Mouse (Mus musculus) kidney, postnatal 25 days (tissue): ENCODE measurements around the gene Zdhhc9.

ENCODE experiments used
- DNase-seq, 2 experiments: peaks; one replicate each; pipeline ENCODE4 v3.0.0; 2021; ENCODE audit warnings: mixed read lengths in 2 of 2

The Zdhhc9 gene

DNA sequence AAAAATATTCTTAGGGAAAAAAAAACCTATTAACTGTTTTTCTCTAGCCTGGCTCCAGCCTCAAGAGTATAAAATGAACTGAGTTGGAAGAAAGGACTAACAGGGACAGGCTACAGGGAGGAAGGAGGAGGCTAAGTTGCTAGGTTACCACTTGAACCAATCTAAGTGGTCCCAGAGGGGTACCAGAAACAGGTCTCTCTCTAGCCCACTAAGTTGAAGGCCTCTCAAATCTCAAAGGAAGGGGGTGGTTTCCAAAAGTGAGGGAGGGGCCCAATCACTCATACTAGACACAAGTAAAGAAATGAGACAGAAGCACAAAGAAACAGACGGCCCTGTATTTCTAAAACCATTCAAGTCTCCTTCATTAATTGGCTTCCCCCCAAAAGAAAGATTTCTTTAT lies 38.8 kb downstream of the Zdhhc9 start:
- no peak for DNase-seq

DNA sequence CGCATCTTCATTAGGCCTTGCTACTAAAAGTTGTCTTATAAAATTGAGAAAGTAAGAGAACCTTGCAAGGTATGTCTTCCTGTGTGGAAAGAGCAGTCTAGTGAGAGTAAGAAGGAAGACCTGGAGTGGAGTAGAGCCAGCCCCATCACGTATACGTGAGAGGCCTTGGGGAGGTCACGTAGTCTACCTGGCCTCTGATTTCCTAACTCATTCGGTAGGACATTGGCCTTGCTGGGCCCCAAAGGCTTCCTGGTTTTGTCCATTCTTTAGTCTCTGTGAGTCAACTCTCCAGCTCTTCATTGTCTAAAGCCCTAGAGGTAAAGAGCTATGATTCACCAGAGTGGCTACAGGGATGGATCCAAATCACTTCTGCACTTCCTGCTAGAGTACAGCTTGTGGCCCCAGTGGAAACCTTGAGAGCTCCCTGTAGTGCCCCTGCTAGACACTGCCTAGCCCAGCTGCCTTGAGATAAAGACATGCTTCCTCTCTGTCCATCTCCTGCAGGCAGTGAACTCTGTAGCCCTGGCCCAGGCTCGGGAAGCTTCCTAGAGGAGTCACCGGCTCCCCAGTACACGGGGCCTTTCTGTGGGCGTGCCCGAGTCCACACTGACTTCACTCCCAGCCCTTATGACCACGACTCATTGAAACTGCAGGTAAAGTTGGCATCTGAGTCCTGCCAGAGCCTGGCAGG lies 50.3 kb downstream of the Zdhhc9 start:
- DNase-seq, result no peak

DNA sequence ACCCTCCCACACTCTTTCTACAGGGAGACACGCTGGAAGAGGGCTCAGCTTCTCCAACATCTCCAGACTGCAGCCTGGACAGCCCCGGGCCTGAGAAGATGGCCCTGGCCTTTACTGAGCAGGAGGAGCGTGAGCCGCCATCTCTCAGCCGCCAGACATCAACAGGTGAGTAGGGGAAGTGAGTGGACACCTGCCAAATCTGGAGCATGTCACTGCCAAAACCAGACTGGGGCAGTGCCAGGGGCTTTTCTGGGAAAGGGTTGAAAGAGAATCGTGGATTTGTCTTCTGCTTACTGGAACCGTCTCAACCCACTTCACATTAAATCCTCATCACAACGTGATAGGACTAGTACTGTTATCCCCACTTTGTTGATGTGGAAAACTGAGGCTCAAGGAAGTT lies 51.3 kb downstream of the Zdhhc9 start:
- no peak for DNase-seq

DNA sequence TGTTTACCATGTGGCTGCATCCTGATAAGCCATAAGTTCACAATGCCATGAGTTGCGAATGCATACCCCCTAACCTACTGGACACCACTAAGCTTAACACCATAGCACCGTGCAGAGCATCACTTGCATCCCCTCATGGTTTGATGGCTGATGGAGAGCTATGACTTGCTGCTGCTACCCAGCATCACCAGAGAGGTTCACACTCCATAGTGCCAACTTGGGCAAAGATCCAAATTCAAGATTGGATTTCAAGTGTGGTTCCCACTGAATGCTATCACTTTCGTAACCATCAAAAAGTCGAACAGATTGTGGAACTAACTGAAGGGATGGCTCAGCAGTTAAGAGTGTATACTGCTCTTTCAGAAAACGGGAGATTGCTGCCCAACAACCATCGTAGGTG lies 53.2 kb downstream of the Zdhhc9 start:
- no peak for DNase-seq

DNA sequence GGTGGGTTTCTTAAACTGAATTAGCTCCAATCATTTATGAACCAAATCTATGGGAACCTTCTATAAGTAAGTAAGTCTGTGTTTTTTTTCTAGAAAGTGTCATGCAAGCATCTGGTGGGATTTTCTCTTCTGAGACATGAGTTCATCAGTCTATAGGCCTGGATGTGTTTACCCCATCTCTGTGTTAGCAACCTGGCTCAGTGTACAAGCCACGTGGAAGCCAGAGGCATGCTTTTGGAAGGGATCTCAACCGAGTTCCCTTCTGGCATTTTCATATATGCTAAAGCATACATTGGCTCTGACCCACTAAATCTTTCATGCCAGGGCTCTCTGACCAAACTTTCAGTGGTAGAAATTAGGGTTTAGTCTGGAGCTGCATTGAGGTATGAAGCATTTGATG lies 54.7 kb downstream of the Zdhhc9 start:
- DNase-seq, result no peak

DNA sequence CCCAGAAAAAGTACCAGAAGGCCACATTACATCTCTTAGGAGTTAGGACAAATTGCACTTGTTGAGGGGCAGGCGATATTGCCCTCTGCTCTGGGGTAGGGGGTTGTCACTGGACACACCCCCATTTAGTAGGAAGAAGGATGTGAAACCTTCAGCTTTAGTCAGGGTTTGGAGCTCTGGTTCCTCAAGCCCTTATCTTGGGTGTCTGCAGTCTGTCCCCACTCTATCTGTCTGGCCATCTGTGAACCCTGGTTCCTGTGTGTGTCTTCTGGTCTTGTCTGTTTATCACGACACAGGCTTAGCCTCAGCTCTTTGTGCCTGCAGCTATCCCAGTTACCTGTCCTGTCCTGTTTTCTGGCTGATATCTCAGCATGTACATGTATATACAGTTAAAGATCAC lies 55.3 kb downstream of the Zdhhc9 start:
- no peak for DNase-seq

DNA sequence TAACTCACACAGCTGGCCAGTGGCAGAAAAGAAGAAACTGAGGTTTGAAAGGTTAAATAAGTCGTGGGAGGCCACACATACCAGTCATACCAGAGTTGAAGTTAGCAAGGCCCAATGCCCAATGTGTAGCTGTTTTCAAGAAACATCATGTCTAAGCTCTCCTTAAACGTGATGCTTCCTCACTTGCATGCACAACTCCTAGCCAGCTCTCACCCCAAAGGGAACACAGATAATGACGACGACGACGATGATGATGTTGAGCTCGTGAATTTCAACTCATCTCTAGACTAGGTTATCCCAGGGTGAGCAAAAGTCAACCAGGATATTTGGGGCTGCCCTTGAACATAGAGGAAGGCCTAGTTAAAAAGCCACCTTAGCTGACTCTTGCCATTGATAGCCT lies 56.6 kb downstream of the Zdhhc9 start:
- DNase-seq, result no peak

DNA sequence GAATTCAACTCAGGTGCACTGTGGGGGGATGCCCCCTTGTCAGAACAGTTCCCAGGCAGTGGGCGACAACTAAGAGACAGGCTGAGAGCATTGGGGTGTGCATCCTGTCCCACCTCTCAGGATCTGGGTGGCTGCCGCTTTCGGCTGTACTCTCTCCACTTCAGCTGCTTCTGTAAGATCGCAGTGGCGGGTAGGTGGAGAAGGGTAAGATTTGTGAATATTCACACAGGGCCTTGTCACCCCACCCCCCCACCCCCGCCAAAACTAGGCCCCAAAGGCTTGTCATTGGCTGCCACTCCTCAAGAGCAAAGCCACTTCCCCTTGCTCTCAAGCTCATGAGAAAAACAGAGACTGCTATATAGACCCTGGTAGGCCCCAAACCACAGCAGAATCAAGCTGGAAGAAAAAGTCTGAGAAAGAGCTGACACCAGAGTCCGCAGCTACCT lies 60.9 kb downstream of the Zdhhc9 start:
- no peak for DNase-seq

DNA sequence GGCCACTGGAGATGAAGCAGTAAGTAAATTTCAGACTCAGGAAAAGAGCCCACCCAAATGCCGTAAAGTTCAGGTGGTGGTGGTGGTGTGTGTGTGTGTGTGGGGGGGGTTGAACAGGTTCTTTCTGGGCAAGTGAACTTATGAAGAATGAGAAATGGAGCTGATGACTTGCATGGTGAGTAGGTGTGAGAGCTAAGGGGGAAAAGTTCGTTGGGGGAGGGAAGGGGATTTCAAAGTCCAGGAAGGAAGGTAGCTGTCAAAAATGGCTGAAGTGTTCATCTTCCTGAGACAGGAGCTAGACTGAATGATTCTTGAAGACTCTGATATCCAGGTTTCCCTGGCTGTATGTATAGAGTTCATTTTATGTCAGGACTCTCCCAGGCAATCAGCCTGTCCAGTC lies 61.5 kb downstream of the Zdhhc9 start:
- no peak for DNase-seq

DNA sequence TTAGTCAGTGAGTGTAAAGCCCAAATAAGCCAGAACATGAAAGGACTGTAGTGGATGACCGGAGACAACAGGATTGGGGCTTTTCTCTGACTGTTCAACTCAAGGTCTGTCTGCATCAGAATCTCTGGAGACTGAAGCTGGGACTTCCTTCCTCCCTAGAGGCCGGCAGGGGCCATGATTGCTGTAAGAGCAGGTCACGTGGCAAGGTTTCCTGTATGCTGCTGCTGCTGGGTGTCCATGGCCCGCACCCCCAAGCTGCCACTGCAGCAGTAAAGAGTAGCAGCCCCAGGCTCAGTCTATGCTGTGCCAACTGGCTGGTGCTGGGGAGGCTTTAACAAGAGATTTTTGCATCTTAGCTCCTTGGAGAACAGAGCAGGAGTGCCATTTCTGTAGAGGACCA lies 62.4 kb downstream of the Zdhhc9 start, which contains the start of gene Sash3:
Gene Sash3 (plus strand): TSS at position 175 of the 400 bp plus-strand sequence.
- DNase-seq, result no peak

DNA sequence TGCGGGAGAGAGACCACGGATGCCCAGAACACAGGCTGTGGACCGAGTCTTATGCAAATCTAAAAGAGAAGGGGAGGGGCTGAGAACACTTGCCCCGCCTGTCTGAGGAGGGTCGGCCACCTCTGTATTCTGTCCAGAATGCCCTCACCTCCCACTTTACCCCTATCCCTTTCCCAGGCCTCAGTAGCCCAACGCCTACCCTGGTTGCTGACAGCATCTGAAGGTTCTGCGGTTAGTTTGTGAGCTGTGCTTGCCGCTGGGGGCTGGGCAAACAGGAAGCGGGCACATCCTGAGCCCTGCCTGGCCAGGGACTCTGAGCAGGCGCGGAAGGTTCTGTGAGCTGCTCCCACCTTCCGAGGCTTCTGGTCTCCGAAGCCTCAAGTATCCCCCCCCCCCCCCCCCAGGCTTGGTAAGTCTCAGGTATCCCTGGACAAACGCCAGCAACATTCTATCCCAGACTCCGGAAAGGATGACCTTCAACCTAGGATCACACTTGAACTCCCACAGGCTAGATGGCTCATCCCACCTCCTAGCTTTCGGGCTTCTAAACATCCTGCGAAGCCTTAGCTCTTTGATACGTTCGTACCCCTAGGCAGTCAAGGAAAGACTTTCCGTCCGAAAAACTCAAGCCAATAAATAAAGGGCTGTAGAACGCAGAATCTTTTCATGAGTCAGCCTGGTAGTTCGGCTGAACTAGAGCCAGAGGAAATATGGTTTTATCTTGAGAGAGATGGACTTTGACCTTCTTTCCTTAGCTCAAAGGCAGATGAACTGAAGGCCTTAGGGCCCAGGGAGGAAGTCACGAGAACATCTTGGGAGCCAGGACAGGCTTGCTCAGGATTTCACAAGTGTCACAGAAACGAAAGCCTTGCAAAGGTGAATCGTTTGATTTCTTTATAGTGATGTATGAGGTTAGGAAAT lies 65.0 kb downstream of the Zdhhc9 start:
- DNase-seq, result peak; percentile 28 to 58

DNA sequence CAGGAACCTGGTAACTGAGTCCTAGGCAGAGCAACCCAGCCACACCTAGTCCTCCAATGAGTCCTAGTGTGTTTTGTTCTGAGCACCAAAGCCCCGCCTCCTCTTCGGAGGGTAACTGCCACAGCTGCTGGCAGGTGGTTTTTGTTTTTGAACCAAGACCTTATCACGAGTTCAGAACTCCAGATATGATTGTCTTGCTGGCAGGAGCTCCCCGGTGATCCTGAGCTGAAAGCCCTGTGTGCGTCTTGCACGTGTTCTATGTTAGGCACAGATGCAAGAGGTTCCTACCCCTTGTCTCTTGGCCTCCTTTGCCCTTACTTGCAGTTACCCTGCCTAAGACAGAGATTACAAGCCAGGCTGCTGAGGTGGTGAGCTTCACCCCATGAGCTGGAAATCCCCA lies 67.2 kb downstream of the Zdhhc9 start:
- DNase-seq, result no peak

DNA sequence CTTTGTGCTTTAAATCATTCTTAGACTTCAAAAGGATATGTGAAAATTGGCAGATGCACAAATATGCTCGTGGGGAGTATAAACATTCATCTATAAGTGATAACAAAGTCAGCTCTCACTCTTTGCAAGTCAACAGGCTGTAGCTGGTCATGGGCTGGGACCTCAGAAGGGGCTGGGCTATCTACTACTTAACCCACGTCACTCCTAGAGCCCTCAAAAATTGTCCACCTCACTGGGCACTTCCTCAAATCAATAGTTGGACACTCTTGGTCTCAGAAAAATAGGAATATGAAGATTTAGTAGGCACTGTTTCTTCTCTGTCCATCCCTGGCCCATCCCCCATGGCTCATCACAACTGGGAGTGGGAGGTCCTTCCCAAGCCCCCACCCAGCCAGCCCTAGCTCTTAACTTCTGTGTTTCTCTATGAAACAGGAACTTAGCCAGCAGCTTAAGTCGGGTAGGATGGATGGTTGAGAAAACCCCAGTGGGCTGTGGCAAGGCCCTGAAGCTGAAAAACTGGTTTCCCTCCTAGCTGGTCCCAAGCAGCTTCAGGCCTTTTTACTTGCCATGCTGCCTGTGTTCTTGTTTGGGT lies 68.3 kb downstream of the Zdhhc9 start:
- DNase-seq, result no peak

DNA sequence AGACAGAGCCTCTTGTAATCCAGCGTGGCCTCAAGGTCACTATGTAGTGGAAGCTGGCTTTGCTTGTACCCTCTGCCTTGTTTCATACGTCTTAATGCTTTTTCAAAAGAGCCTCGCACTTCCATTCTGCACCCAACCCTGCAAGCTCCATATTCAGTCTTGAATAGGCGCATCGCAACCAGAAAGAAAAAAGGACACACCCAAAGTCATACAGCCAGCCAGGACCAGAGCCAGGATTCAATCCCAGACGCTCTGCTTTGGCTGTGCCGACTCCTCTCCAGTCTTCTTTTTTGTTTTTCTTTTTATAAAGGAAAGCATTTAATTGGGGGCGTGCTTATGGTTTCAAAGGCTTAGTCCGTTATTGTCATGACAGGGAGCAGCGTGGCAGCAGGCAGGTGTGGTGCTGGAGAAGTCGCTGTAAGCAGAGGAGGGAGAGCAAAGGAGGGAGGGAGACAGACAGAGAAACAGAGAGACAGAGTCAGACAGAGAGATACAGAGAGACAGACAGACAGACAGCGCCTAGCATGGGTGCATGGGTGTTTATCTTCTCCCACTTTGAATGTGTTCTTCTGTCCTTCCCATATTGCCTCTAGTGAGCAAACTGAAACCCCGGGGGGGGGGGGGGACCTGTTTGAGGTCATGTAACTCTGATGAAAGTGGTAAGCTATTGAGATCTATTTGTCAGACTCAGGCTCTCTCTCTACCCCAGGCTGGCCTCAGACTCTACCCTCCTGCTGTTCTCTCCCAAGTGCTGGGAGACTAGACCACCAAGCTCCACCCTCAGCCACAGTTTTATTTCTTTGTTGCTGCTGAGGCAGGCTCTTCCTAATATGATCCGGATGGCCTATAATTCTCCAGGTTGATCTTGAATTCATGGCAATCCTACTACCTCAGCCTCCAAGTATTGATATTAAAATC lies 69.1 kb downstream of the Zdhhc9 start:
- no peak for DNase-seq

DNA sequence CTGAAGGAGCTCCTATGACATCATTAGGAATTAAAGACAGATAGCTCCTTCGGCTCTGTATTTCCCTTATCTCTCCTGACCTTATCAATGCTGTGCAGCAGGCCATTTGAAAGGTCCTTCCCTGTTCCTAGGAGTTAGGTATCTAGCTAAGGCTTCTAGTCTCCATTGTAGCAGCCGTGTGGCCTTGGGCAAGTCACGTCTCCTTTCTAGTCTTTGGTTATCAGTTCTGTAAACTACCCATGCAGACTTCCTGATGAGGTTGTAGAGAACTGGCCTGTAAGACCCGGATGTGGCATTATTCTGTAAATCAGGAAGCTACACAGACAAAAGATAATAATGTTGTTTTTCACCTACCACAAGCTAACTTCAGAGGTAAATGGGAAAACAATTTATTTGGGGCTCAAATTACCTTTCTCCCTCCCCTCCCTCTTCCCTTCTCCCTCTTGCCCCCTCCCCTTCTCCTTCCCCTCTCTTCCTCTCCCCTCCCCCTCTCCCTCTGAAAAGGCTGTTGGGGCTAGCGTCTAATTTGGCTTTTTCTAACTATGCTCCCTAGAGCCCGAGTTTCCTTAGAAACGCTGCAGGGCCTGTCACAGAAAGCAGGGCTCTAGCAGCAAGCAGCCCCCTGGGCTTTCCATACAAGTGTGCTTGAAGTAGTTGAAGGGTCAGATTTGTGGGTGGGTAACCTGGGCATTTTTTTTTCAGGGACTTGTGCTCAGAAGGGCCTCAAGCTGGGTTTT lies 70.0 kb downstream of the Zdhhc9 start:
- no peak for DNase-seq

DNA sequence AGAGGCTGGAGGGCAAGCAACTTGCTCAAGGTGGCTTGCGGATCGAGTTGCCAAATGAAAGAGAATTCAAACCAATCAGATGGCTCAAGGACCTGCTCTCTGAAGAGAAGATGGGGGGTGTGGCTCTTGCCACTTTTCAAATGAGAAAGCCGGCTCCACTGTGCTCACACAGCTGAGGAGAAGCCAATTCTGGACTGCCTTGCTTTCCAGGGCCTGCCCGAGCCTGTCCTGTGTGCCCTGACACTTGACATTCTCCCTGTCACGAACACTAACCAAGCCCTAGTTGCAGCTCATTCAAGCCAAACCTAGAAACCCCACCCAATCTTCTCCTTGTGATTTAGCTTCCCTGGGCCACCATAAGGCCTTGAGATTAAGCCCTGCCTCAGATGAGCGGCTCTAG lies 70.7 kb downstream of the Zdhhc9 start:
- DNase-seq, result no peak

DNA sequence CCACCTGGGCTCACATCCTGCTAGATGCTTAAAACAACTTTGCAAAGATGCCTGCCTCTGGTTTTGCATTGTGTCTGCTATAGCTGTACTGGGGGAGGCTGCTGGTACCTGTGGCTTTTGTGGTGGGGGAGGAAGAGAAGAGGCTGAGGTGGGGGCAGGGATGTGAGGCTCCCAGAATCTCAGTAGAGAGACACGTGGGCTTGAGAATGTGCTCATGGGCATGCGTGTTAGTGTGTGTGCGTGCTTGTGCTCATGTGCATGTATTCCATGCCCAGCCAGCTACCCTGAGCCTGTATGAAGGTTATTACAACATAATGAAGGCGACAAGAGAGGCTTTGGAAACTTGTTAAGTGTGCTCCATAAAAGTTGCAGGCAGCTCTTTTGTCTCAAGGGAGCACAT lies 71.7 kb downstream of the Zdhhc9 start:
- no peak for DNase-seq

DNA sequence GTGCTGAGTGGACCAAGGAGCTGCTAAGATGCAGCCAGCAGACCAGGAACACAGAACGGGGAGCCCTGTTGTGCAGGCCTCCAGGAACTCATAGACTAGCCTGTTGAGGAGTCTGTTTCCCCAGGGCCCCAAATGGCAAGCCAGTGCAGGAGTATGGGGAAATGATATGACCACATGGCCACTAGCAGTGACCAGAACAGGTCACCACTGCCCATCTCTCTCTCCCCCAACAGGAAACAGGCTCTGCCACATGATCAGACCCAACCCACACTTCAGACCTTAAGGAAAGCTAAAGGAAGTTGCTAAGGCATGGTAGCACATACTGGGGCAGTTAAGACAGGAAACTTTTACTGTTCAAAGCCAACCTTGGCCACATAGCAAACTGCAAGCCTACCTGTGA lies 79.5 kb downstream of the Zdhhc9 start:
- no peak for DNase-seq

DNA sequence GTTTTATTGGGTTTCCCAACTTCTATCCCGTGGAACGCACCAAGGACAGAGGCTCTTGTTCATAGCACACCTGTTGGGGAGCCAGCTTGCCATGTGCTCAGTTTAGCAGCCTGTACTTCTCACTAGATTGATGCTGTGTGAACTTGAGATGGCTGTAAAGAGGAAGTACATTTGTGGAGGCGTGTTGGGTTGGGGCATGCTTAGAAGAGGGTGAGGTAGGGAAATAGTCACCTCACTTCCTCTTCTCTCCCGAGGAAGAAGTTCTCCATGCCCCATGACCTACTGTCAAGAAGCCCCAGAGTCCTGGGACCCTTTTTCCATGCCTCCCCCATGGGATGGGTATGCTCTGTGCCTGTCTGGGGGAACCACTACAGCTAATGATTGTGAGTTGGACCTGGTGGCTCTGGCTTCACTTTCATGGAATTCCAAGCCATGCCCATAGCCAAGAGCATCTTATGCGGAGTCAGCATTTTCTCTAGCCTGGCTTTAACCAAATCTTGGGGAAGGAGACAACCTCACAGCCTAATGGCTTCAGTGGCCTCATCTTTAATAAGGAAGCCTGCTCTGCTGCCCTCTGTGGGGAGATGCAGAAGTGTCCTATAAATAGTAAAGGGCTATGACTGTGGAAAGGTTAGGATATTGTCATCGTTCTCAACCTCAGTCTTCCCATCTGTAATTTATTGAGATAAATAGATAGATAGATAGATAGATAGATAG lies 81.0 kb downstream of the Zdhhc9 start:
- DNase-seq, result no peak

DNA sequence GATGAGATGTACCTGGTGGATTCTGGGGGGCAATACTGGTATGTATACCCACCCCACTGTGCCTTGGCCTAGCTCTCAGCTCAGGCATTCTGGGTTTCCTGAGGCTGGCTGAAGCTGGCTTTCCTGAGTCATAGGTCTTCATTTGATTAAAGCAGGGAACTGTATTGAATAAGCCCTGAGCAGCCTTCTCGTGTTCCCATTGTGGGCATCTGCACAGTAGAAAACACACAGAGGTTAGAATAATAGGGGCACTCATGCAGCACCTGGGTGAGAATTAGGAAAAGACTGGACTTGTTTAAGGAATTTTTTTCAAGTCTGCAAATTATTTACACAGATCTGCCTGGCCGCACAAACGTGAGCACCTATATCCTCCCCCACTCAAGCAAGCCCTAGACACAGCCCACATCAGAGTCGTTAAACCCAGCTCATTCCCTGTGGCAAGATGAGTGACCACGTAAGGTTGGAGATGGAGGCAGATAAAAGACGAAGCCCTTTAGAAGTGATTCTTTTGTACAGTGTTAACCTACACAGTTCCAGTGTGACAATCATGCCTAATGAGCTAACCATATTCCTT lies 81.7 kb downstream of the Zdhhc9 start:
- DNase-seq, result no peak
